Mouse (Mus musculus): Measurements from ENCODE around the gene Cd7. TPM values are rescaled to one million over a fixed set of nuclear protein-coding genes. Genes with fewer than 3 reads are reported as not detected.
"Not testable (repeated sequence)": the region's sequence is repeated elsewhere in the genome, so short reads cannot be mapped to it uniquely, and the experiment has no call there.

The Cd7 gene
- polyA plus RNA-seq (2015; fragmentation: Nextera tagmentation; extraction: Ambion mirVana), result 0.74 and 3.4 TPM in 2 replicates

GRCm38 (mm10) chr11:121039302-121039701, at the start of gene Cd7:
Gene Cd7, minus strand, starts transcription at chr11:121039418.
- ATAC-seq (replicated peaks; ENCODE audit: insufficient number of reproducible peaks, insufficient read depth, low FRiP score, low read depth), result no peak

GRCm38 (mm10) chr11:121088997-121089396, 49.8 kb upstream of the Cd7 start:
- Histone ChIP-seq H3K9me3 (replicated peaks) (no peaks in the 10 kb centered on the region), H3K27ac (no peak overlapping the region), H3K4me1 (replicated peaks) (0 out of 2 replicates have a peak, but pooled peaks cover 7% of the 10 kb centered on the region), H3K36me3 (no peaks in the 10 kb centered on the region), H3K9ac (no peak overlapping the region), H3K4me2 (no peak overlapping the region), H3K27me3 (no peaks in the 10 kb centered on the region), H3K4me3 (no peak overlapping the region)
- 38% methylated on average over 6 of the region's 6 CpGs for WGBS
- no peak for ATAC-seq (replicated peaks; ENCODE audit: insufficient number of reproducible peaks, insufficient read depth, low FRiP score, low read depth)

More at GRCm38 (mm10) chr11:121039302-121039701, at the start of gene Cd7:
- no peaks in the 10 kb centered on the region for H3K4me1 ChIP-seq (replicated peaks)
- H3K27me3 ChIP-seq, result peaks cover 44% of the 10 kb centered on the region
- no peaks in the 10 kb centered on the region for H3K9me3 ChIP-seq (replicated peaks)
- H3K4me3 ChIP-seq, result no peak within 1 kb of the TSS
- WGBS, result 62% methylated on average over 5 of the region's 5 CpGs
- H3K4me2 ChIP-seq, result no peak within 1 kb of the TSS; the same call in 1 of the 2 replicates
- H3K27ac ChIP-seq, result no peak within 1 kb of the TSS
- no peak within 1 kb of the TSS for H3K9ac ChIP-seq
- H3K36me3 ChIP-seq, result no peaks in the 10 kb centered on the region

- Histone ChIP-seq H3K4me1 (replicated peaks) (0 out of 2 replicates have a peak, but pooled peaks cover 7% of the 10 kb centered on the region), H3K36me3 (no peaks in the 10 kb centered on the region), H3K27ac (no peak overlapping the region), H3K9ac (no peak overlapping the region), H3K27me3 (no peaks in the 10 kb centered on the region), H3K9me3 (replicated peaks) (no peaks in the 10 kb centered on the region), H3K4me2 (no peak overlapping the region), H3K4me3 (no peak overlapping the region)
- 29% methylated on average over 4 of the region's 4 CpGs for WGBS
- ATAC-seq (replicated peaks; ENCODE audit: insufficient number of reproducible peaks, insufficient read depth, low FRiP score, low read depth), result no peak
Measured at GRCm38 (mm10) chr11:121086296-121086695, 47.1 kb upstream of the Cd7 start.

- H3K9ac ChIP-seq, result no peak overlapping the region
- H3K27me3 ChIP-seq, result no peaks in the 10 kb centered on the region
- H3K4me3 ChIP-seq, result no peak overlapping the region
- H3K9me3 ChIP-seq (replicated peaks), result no peaks in the 10 kb centered on the region
- 63% methylated on average over 5 of the region's 5 CpGs for WGBS
- 0 out of 2 replicates have a peak, but pooled peaks cover 7% of the 10 kb centered on the region for H3K4me1 ChIP-seq (replicated peaks)
- ATAC-seq (replicated peaks; ENCODE audit: insufficient number of reproducible peaks, insufficient read depth, low FRiP score, low read depth), result no peak
- H3K36me3 ChIP-seq, result no peaks in the 10 kb centered on the region
- no peak overlapping the region for H3K4me2 ChIP-seq
- H3K27ac ChIP-seq, result no peak overlapping the region
Measured at GRCm38 (mm10) chr11:121085181-121085580, 46.0 kb upstream of the Cd7 start.

GRCm38 (mm10) chr11:121082857-121083500, 43.8 kb upstream of the Cd7 start:
- Histone ChIP-seq H3K9me3 (replicated peaks) (no peaks in the 10 kb centered on the region), H3K27ac (no peak overlapping the region), H3K9ac (no peak overlapping the region), H3K27me3 (no peaks in the 10 kb centered on the region), H3K36me3 (no peaks in the 10 kb centered on the region), H3K4me3 (no peak overlapping the region), H3K4me2 (no peak overlapping the region), H3K4me1 (replicated peaks) (0 out of 2 replicates have a peak, but pooled peaks cover 3% of the 10 kb centered on the region)
- no peak for ATAC-seq (replicated peaks; ENCODE audit: insufficient number of reproducible peaks, insufficient read depth, low FRiP score, low read depth)
- WGBS, result 62% methylated on average over 6 of the region's 6 CpGs

- Histone ChIP-seq H3K9me3 (replicated peaks) (no peaks in the 10 kb centered on the region), H3K9ac (no peak overlapping the region), H3K4me1 (replicated peaks) (0 out of 2 replicates have a peak, but pooled peaks cover 3% of the 10 kb centered on the region), H3K27ac (no peak overlapping the region), H3K36me3 (no peaks in the 10 kb centered on the region), H3K4me2 (no peak overlapping the region), H3K4me3 (no peak overlapping the region), H3K27me3 (no peaks in the 10 kb centered on the region)
- WGBS, result 80% methylated on average over 3 of the region's 3 CpGs
- ATAC-seq (replicated peaks; ENCODE audit: insufficient number of reproducible peaks, insufficient read depth, low FRiP score, low read depth), result no peak
Measured at GRCm38 (mm10) chr11:121082250-121082649, 43.0 kb upstream of the Cd7 start.

- Histone ChIP-seq H3K9me3 (replicated peaks) (no peaks in the 10 kb centered on the region), H3K4me3 (no peak within 1 kb of the TSS), H3K4me2 (no peak within 1 kb of the TSS), H3K9ac (no peak within 1 kb of the TSS), H3K27me3 (no peaks in the 10 kb centered on the region), H3K36me3 (no peaks in the 10 kb centered on the region), H3K4me1 (replicated peaks) (no peaks in the 10 kb centered on the region), H3K27ac (no peak within 1 kb of the TSS)
- 70% methylated on average over 3 of the region's 3 CpGs for WGBS
- ATAC-seq (replicated peaks; ENCODE audit: insufficient number of reproducible peaks, insufficient read depth, low FRiP score, low read depth), result no peak
Measured at GRCm38 (mm10) chr11:121081120-121081519, 41.9 kb upstream of the Cd7 start, which contains the start of gene Sectm1a. Gene Sectm1a, minus strand, starts transcription at chr11:121081220.

- no peak for ATAC-seq (replicated peaks; ENCODE audit: insufficient number of reproducible peaks, insufficient read depth, low FRiP score, low read depth)
- Histone ChIP-seq H3K27ac (no peak overlapping the region), H3K4me2 (no peak overlapping the region), H3K27me3 (no peaks in the 10 kb centered on the region), H3K36me3 (no peaks in the 10 kb centered on the region), H3K4me3 (no peak overlapping the region), H3K9ac (no peak overlapping the region), H3K4me1 (replicated peaks) (no peaks in the 10 kb centered on the region), H3K9me3 (replicated peaks) (no peaks in the 10 kb centered on the region)
- 88% methylated on average over 8 of the region's 8 CpGs for WGBS
Measured at GRCm38 (mm10) chr11:121080330-121080729, 41.1 kb upstream of the Cd7 start.

GRCm38 (mm10) chr11:121075655-121076054, 36.4 kb upstream of the Cd7 start:
- ATAC-seq (replicated peaks; ENCODE audit: insufficient number of reproducible peaks, insufficient read depth, low FRiP score, low read depth), result no peak
- Histone ChIP-seq H3K4me1 (replicated peaks) (no peaks in the 10 kb centered on the region), H3K27ac (no peak overlapping the region), H3K27me3 (no peaks in the 10 kb centered on the region), H3K9me3 (replicated peaks) (no peaks in the 10 kb centered on the region), H3K4me2 (no peak overlapping the region), H3K9ac (no peak overlapping the region), H3K36me3 (no peaks in the 10 kb centered on the region), H3K4me3 (no peak overlapping the region)
- WGBS, result 68% methylated on average over 5 of the region's 5 CpGs

GRCm38 (mm10) chr11:121069662-121070061, 30.4 kb upstream of the Cd7 start:
- not testable (repeated sequence) for H3K27ac ChIP-seq; H3K27me3 ChIP-seq; H3K4me2 ChIP-seq; H3K36me3 ChIP-seq; H3K9ac ChIP-seq; H3K9me3 ChIP-seq (replicated peaks); H3K4me3 ChIP-seq; H3K4me1 ChIP-seq (replicated peaks); ATAC-seq (replicated peaks; ENCODE audit: insufficient number of reproducible peaks, insufficient read depth, low FRiP score, low read depth)
- 90% methylated on average over 12 of the region's 16 CpGs for WGBS

GRCm38 (mm10) chr11:121067895-121068294, 28.7 kb upstream of the Cd7 start:
- H3K4me3 ChIP-seq, result no peak overlapping the region
- no peaks in the 10 kb centered on the region for H3K9me3 ChIP-seq (replicated peaks)
- no peaks in the 10 kb centered on the region for H3K36me3 ChIP-seq
- WGBS, result 88% methylated on average over 2 of the region's 2 CpGs
- ATAC-seq (replicated peaks; ENCODE audit: insufficient number of reproducible peaks, insufficient read depth, low FRiP score, low read depth), result no peak
- H3K27ac ChIP-seq, result no peak overlapping the region
- no peak overlapping the region for H3K9ac ChIP-seq
- no peaks in the 10 kb centered on the region for H3K4me1 ChIP-seq (replicated peaks)
- H3K27me3 ChIP-seq, result peaks cover 7% of the 10 kb centered on the region; the same call in 1 of the 2 replicates
- H3K4me2 ChIP-seq, result no peak overlapping the region

- H3K27me3 ChIP-seq, result peaks cover 7% of the 10 kb centered on the region; the same call in 1 of the 2 replicates
- H3K27ac ChIP-seq, result no peak overlapping the region
- no peak overlapping the region for H3K9ac ChIP-seq
- no peaks in the 10 kb centered on the region for H3K9me3 ChIP-seq (replicated peaks)
- no peak overlapping the region for H3K4me3 ChIP-seq
- no peak for ATAC-seq (replicated peaks; ENCODE audit: insufficient number of reproducible peaks, insufficient read depth, low FRiP score, low read depth)
- peaks cover 7% of the 10 kb centered on the region for H3K4me1 ChIP-seq (replicated peaks)
- 72% methylated on average over 3 of the region's 3 CpGs for WGBS
- H3K36me3 ChIP-seq, result no peaks in the 10 kb centered on the region
- no peak overlapping the region for H3K4me2 ChIP-seq
Measured at GRCm38 (mm10) chr11:121064197-121064596, 25.0 kb upstream of the Cd7 start.

Measured in heart, embryonic 15.5 days (tissue).